ENCODE assay signal across 15 mouse cellular contexts in genomic region chr3:41583092-41583491, GRCm38 (mm10). TPM values are rescaled to one million over a fixed set of nuclear protein-coding genes. Genes with fewer than 3 reads are reported as not detected.
DNase-seq lines count a peak whose midpoint lies in the region; ATAC-seq and TF ChIP-seq lines count a peak whose summit lies in the region.
"Had no signal": no experiment of that assay in that cellular context is flagged by ENCODE, and none has a peak within 500 bp of the region (broad histone marks: within the 10 kb centered on the region; RNA-seq: fewer than 3 reads in every experiment).

No protein-coding gene starts in this region.

- H3K36me3 ChIP-seq in hindbrain, embryonic 13.5 days = no peaks in the 10 kb centered on the region
- H3K36me3 ChIP-seq in hindbrain, embryonic 10.5 days = peaks cover 25% of the 10 kb centered on the region; the same call in 1 of the 2 replicates
- peaks cover 43% of the 10 kb centered on the region for H3K36me3 ChIP-seq in liver, embryonic 12.5 days
- H3K36me3 ChIP-seq in liver, postnatal 0 days (replicated peaks; ENCODE audit: insufficient read depth, low read length) = no peaks in the 10 kb centered on the region
- H3K36me3 ChIP-seq in intestine, embryonic 16.5 days (ENCODE audit: control insufficient read depth, insufficient read depth, low read length) = no peaks in the 10 kb centered on the region
- H3K36me3 ChIP-seq: forebrain, embryonic 15.5 days had no signal

- ATAC-seq in hindbrain, embryonic 13.5 days (ENCODE audit: low FRiP score) = peak; percentile 26; the same call in 1 of the 2 replicates
- ATAC-seq in liver, embryonic 12.5 days = no peak
- no peak for ATAC-seq in liver, postnatal 0 days
- ATAC-seq in intestine, embryonic 16.5 days = no peak
- ATAC-seq: CD4-positive, CD25-positive, alpha-beta regulatory T cell, adult 4 months had no signal

- no peaks in the 10 kb centered on the region for H3K9me3 ChIP-seq in hindbrain, embryonic 13.5 days
- H3K9me3 ChIP-seq in hindbrain, embryonic 10.5 days = no peaks in the 10 kb centered on the region
- no peaks in the 10 kb centered on the region for H3K9me3 ChIP-seq in liver, embryonic 12.5 days (replicated peaks)
- no peaks in the 10 kb centered on the region for H3K9me3 ChIP-seq in liver, postnatal 0 days (ENCODE audit: low read length)
- no peaks in the 10 kb centered on the region for H3K9me3 ChIP-seq in intestine, embryonic 16.5 days (ENCODE audit: control insufficient read depth, low read length)
- H3K9me3 ChIP-seq: forebrain, embryonic 15.5 days; G1E had no signal

- H3K4me2 ChIP-seq in hindbrain, embryonic 13.5 days = no peak overlapping the region
- H3K4me2 ChIP-seq in liver, embryonic 12.5 days = no peak overlapping the region
- no peak overlapping the region for H3K4me2 ChIP-seq in liver, postnatal 0 days (ENCODE audit: low read depth, low read length)
- H3K4me2 ChIP-seq in intestine, embryonic 16.5 days (ENCODE audit: low read depth, low read length) = no peak overlapping the region
- H3K4me2 ChIP-seq: forebrain, embryonic 15.5 days had no signal

- no peak for TF ChIP-seq CTCF in liver, postnatal 0 days (IDR thresholded peaks at IDR 0.05; ENCODE audit: low read depth)

- no peaks in the 10 kb centered on the region for H3K27me3 ChIP-seq in hindbrain, embryonic 13.5 days
- H3K27me3 ChIP-seq in hindbrain, embryonic 10.5 days (ENCODE audit: insufficient read depth, poor library complexity, severe bottlenecking) = no peaks in the 10 kb centered on the region
- H3K27me3 ChIP-seq in liver, embryonic 12.5 days (replicated peaks) = no peaks in the 10 kb centered on the region
- no peaks in the 10 kb centered on the region for H3K27me3 ChIP-seq in liver, postnatal 0 days (ENCODE audit: insufficient read depth, low read length)
- H3K27me3 ChIP-seq in intestine, embryonic 16.5 days (replicated peaks; ENCODE audit: control insufficient read depth, insufficient read depth, low read length) = no peaks in the 10 kb centered on the region
- H3K27me3 ChIP-seq: forebrain, embryonic 15.5 days had no signal

- no peak for TF ChIP-seq EP300 in liver, postnatal 0 days (IDR thresholded peaks at IDR 0.05; ENCODE audit: low read depth)

- peak; percentile 58 to 61 for DNase-seq in cerebellum, postnatal 10 days
- no peak for DNase-seq in cerebellum, adult 8-10 months
- no peak for DNase-seq in hindbrain, embryonic 10.5 days (ENCODE audit: low spot score)
- DNase-seq in liver, postnatal 0 days = no peak
- DNase-seq in ovary, postnatal 10 days (ENCODE audit: low spot score) = no peak
- DNase-seq: adrenal gland, postnatal 36 days; kidney, adult 18-20 months; kidney, postnatal 36 days; lung, adult 18-20 months had no signal

- WGBS in hindbrain, embryonic 13.5 days = 89% methylated on average over 14 of the region's 14 CpGs
- 93% methylated on average over 14 of the region's 14 CpGs for WGBS in hindbrain, embryonic 10.5 days
- 92% methylated on average over 14 of the region's 14 CpGs for WGBS in liver, embryonic 12.5 days (ENCODE audit: insufficient replicate concordance)
- WGBS in liver, postnatal 0 days (ENCODE audit: insufficient replicate concordance) = 93% methylated on average over 14 of the region's 14 CpGs
- WGBS in intestine, embryonic 16.5 days = 95% methylated on average over 14 of the region's 14 CpGs

- peak overlapping the region; percentile 19; the same call in 1 of the 2 replicates for H3K27ac ChIP-seq in hindbrain, embryonic 13.5 days
- H3K27ac ChIP-seq in hindbrain, embryonic 10.5 days = no peak overlapping the region
- H3K27ac ChIP-seq in liver, embryonic 12.5 days = peak overlapping the region; percentile 36; the same call in 1 of the 2 replicates
- H3K27ac ChIP-seq in liver, postnatal 0 days (ENCODE audit: low read depth) = no peak overlapping the region
- H3K27ac ChIP-seq in intestine, embryonic 16.5 days (ENCODE audit: low read length) = peak overlapping the region; percentile 83; the same call in 1 of the 2 replicates
- H3K27ac ChIP-seq: forebrain, embryonic 15.5 days had no signal

- H3K4me3 ChIP-seq in hindbrain, embryonic 13.5 days = no peak overlapping the region
- H3K4me3 ChIP-seq in hindbrain, embryonic 10.5 days = no peak overlapping the region
- no peak overlapping the region for H3K4me3 ChIP-seq in liver, embryonic 12.5 days
- no peak overlapping the region for H3K4me3 ChIP-seq in liver, postnatal 0 days (ENCODE audit: low read depth, low read length)
- H3K4me3 ChIP-seq in intestine, embryonic 16.5 days (ENCODE audit: low read length) = no peak overlapping the region
- H3K4me3 ChIP-seq: forebrain, embryonic 15.5 days had no signal

- H3K4me1 ChIP-seq in hindbrain, embryonic 13.5 days (replicated peaks) = peaks cover 40% of the 10 kb centered on the region
- peaks cover 55% of the 10 kb centered on the region for H3K4me1 ChIP-seq in hindbrain, embryonic 10.5 days (replicated peaks)
- peaks cover 73% of the 10 kb centered on the region for H3K4me1 ChIP-seq in liver, embryonic 12.5 days
- H3K4me1 ChIP-seq in liver, postnatal 0 days (ENCODE audit: insufficient read depth) = peaks cover 35% of the 10 kb centered on the region
- H3K4me1 ChIP-seq in intestine, embryonic 16.5 days (ENCODE audit: control insufficient read depth, insufficient read depth, low read length) = peaks cover 47% of the 10 kb centered on the region

- no peak overlapping the region for H3K9ac ChIP-seq in hindbrain, embryonic 13.5 days
- H3K9ac ChIP-seq in liver, embryonic 12.5 days = no peak overlapping the region
- no peak overlapping the region for H3K9ac ChIP-seq in liver, postnatal 0 days (replicated peaks)
- no peak overlapping the region for H3K9ac ChIP-seq in intestine, embryonic 16.5 days (ENCODE audit: low read depth, low read length)
- H3K9ac ChIP-seq: forebrain, embryonic 15.5 days had no signal

RNA-seq across cellular contexts. Expression of gene Jade1, which starts 27.6 kb away (rescaled TPM):
- 11.2 and 12.4 TPM in 2 replicates for polyA plus RNA-seq in hindbrain, embryonic 13.5 days (2015; fragmentation: Nextera tagmentation; extraction: Ambion mirVana)
- 12.2 and 19.1 TPM in 2 replicates for polyA plus RNA-seq in hindbrain, embryonic 10.5 days (2016; fragmentation: Nextera tagmentation; extraction: Ambion mirVana)
- 13.8 and 14.0 TPM in 2 replicates for polyA plus RNA-seq in liver, embryonic 12.5 days (2016; fragmentation: Nextera tagmentation; extraction: Ambion mirVana)
- polyA plus RNA-seq in liver, postnatal 0 days (2015; fragmentation: Nextera tagmentation; extraction: Ambion mirVana) = 6.8 and 7.2 TPM in 2 replicates
- polyA plus RNA-seq in intestine, embryonic 16.5 days (2015; fragmentation: Nextera tagmentation; extraction: Ambion mirVana) = 14.8 and 16.9 TPM in 2 replicates

Comparison
In these comparisons a context has a peak if more than half of its experiments do, and no peak if none do; other contexts are left out.
1. DNase-seq: peak in cerebellum, postnatal 10 days (2 of 2); none in cerebellum, adult 8-10 months (single experiment), hindbrain, embryonic 10.5 days (single experiment), liver, postnatal 0 days (single experiment) and ovary, postnatal 10 days (single experiment).
2. H3K27ac ChIP-seq: peak in hindbrain, embryonic 13.5 days (single experiment), liver, embryonic 12.5 days (single experiment) and intestine, embryonic 16.5 days (single experiment); none in hindbrain, embryonic 10.5 days (single experiment) and liver, postnatal 0 days (single experiment).